Mouse (Mus musculus): ENCODE measurements around the gene Hivep3. TPM values are rescaled to one million over a fixed set of nuclear protein-coding genes. Genes with fewer than 3 reads are reported as not detected.

The Hivep3 gene
- total RNA-seq, 2 experiments from 2014 or later: 58.0 to 67.2 TPM

- intact Hi-C loops (cut with DNase I): no loop called here
Observed at GRCm38 (mm10) chr4:119859454-119859853, 125.9 kb downstream of the Hivep3 start.

GRCm38 (mm10) chr4:119861001-119861400 lies 127.4 kb downstream of the Hivep3 start:
- intact Hi-C loops (cut with DNase I): no loop called here
- no peak for DNase-seq (ENCODE audit: low spot score in 2 of 2)

More at GRCm38 (mm10) chr4:119859454-119859853, 125.9 kb downstream of the Hivep3 start:
- DNase-seq (ENCODE audit: low spot score in 2 of 2): no peak

- DNase-seq (ENCODE audit: low spot score in 2 of 2): no peak
- intact Hi-C loops (cut with DNase I): no loop called here
Observed at GRCm38 (mm10) chr4:119865827-119866455, 132.4 kb downstream of the Hivep3 start.

GRCm38 (mm10) chr4:119867132-119867531 lies 133.5 kb downstream of the Hivep3 start:
- intact Hi-C loops (cut with DNase I): no loop called here
- no peak for DNase-seq (ENCODE audit: low spot score in 2 of 2)

- intact Hi-C loops (cut with DNase I): no loop called here
Observed at GRCm38 (mm10) chr4:119870411-119870810, 136.8 kb downstream of the Hivep3 start.

GRCm38 (mm10) chr4:119871441-119871840 lies 137.9 kb downstream of the Hivep3 start:
- intact Hi-C loops (cut with DNase I): no loop called here
- no peak for DNase-seq (ENCODE audit: low spot score in 2 of 2)

More at GRCm38 (mm10) chr4:119870411-119870810, 136.8 kb downstream of the Hivep3 start:
- DNase-seq (ENCODE audit: low spot score in 2 of 2): no peak

- no peak for DNase-seq (ENCODE audit: low spot score in 2 of 2)
- intact Hi-C loops (cut with DNase I): no loop called here
Observed at GRCm38 (mm10) chr4:119871861-119872582, 138.4 kb downstream of the Hivep3 start.

GRCm38 (mm10) chr4:119873935-119874334 lies 140.4 kb downstream of the Hivep3 start:
- peak in 1 of 2 experiments; percentile 91 for DNase-seq (ENCODE audit: low spot score in 2 of 2)
- intact Hi-C loops (cut with DNase I): no loop called here

- DNase-seq (ENCODE audit: low spot score in 2 of 2): no peak
- intact Hi-C loops (cut with DNase I): no loop called here
Observed at GRCm38 (mm10) chr4:119875592-119875991, 142.0 kb downstream of the Hivep3 start.

- DNase-seq (ENCODE audit: low spot score in 2 of 2): no peak
- intact Hi-C loops (cut with DNase I): no loop called here
Observed at GRCm38 (mm10) chr4:119876535-119877160, 143.1 kb downstream of the Hivep3 start.

- intact Hi-C loops (cut with DNase I): no loop called here
Observed at GRCm38 (mm10) chr4:119878218-119878617, 144.6 kb downstream of the Hivep3 start.

GRCm38 (mm10) chr4:119879671-119880070 lies 146.1 kb downstream of the Hivep3 start:
- intact Hi-C loops (cut with DNase I): loop anchor here (2.0 to 5.0 kb wide), 6 partner anchors 67 to 168 kb away; no protein-coding TSS in a partner anchor
- no peak for DNase-seq (ENCODE audit: low spot score in 2 of 2)

More at GRCm38 (mm10) chr4:119878218-119878617, 144.6 kb downstream of the Hivep3 start:
- no peak for DNase-seq (ENCODE audit: low spot score in 2 of 2)

- intact Hi-C loops (cut with DNase I): loop anchor here (2.0 to 5.0 kb wide), 6 partner anchors 67 to 167 kb away; no protein-coding TSS in a partner anchor
- peak; percentile 45 to 89 for DNase-seq (ENCODE audit: low spot score in 2 of 2)
Observed at GRCm38 (mm10) chr4:119880270-119880669, 146.7 kb downstream of the Hivep3 start.

- DNase-seq (ENCODE audit: low spot score in 2 of 2): peak in 1 of 2 experiments; percentile 90
Observed at GRCm38 (mm10) chr4:119881292-119881691, 147.7 kb downstream of the Hivep3 start.

GRCm38 (mm10) chr4:119882401-119882800 lies 148.8 kb downstream of the Hivep3 start:
- intact Hi-C loops (cut with DNase I): loop anchor here (5.0 kb wide), 5 partner anchors 65 to 165 kb away; no protein-coding TSS in a partner anchor
- no peak for DNase-seq (ENCODE audit: low spot score in 2 of 2)

More at GRCm38 (mm10) chr4:119881292-119881691, 147.7 kb downstream of the Hivep3 start:
- intact Hi-C loops (cut with DNase I): loop anchor here (2.0 to 5.0 kb wide), 6 partner anchors 66 to 166 kb away; no protein-coding TSS in a partner anchor

- DNase-seq (ENCODE audit: low spot score in 2 of 2): no peak
- intact Hi-C loops (cut with DNase I): loop anchor here (5.0 kb wide), 5 partner anchors 64 to 164 kb away; no protein-coding TSS in a partner anchor
Observed at GRCm38 (mm10) chr4:119882814-119883213, 149.2 kb downstream of the Hivep3 start.

- no peak for DNase-seq (ENCODE audit: low spot score in 2 of 2)
- intact Hi-C loops (cut with DNase I): no loop called here
Observed at GRCm38 (mm10) chr4:119886621-119887020, 153.0 kb downstream of the Hivep3 start.

GRCm38 (mm10) chr4:119887523-119888177 lies 154.1 kb downstream of the Hivep3 start:
- no peak for DNase-seq (ENCODE audit: low spot score in 2 of 2)
- intact Hi-C loops (cut with DNase I): no loop called here

GRCm38 (mm10) chr4:119889760-119890159 lies 156.2 kb downstream of the Hivep3 start:
- DNase-seq (ENCODE audit: low spot score in 2 of 2): no peak
- intact Hi-C loops (cut with DNase I): no loop called here

All from left cerebral cortex, postnatal 25 days (tissue).